In the genomic region with DNA sequence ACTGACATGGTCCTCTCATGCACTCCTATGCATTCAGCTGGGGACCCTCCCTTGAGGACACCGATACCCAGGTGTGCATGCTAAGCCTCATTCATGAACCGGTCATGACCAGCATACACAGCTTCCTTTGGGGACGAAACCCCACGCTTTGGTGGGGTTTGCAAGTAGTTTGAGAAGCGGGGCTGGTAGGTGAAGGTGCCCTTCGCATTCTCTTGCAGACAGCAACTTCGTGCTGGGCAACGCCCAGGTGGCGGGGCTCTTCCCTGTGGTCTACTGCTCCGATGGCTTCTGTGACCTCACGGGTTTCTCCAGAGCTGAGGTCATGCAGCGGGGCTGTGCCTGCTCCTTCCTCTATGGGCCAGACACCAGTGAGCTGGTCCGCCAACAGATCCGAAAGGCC, we compare ENCODE assay signal across 14 mouse cellular contexts. TPM values are rescaled to one million over a fixed set of nuclear protein-coding genes. Genes with fewer than 3 reads are reported as not detected.
DNase-seq lines count a peak whose midpoint lies in the region; ATAC-seq and TF ChIP-seq lines count a peak whose summit lies in the region.
"Had no signal": no experiment of that assay in that cellular context is flagged by ENCODE, and none has a peak within 500 bp of the region (broad histone marks: within the 10 kb centered on the region; RNA-seq: fewer than 3 reads in every experiment).

No protein-coding gene starts in this region.

- intact Hi-C loops in heart, postnatal 25 days (cut with DNase I): no loop called here

- H3K27me3 ChIP-seq in heart, embryonic 14.5 days (ENCODE audit: control insufficient read depth, insufficient read depth, low read length): peaks cover 95% of the 10 kb centered on the region
- H3K27me3 ChIP-seq in midbrain, embryonic 12.5 days: peaks cover 100% of the 10 kb centered on the region
- H3K27me3 ChIP-seq in midbrain, embryonic 11.5 days (ENCODE audit: control insufficient read depth, insufficient read depth, low read length): peaks cover 80% of the 10 kb centered on the region
- peaks cover 57% of the 10 kb centered on the region for H3K27me3 ChIP-seq in forebrain, postnatal 0 days (ENCODE audit: insufficient read depth, low read length)

- TF ChIP-seq POLR2A in olfactory bulb, adult 2 months (IDR thresholded peaks at IDR 0.05; ENCODE audit: insufficient read depth, low read depth, low read length): no peak

- no peaks in the 10 kb centered on the region for H3K9me3 ChIP-seq in heart, embryonic 14.5 days (ENCODE audit: control insufficient read depth, low read length)
- no peaks in the 10 kb centered on the region for H3K9me3 ChIP-seq in midbrain, embryonic 12.5 days
- no peaks in the 10 kb centered on the region for H3K9me3 ChIP-seq in midbrain, embryonic 11.5 days (ENCODE audit: control insufficient read depth, low read length)
- no peaks in the 10 kb centered on the region for H3K9me3 ChIP-seq in forebrain, postnatal 0 days (ENCODE audit: low read length)

- H3K4me2 ChIP-seq in heart, embryonic 14.5 days (ENCODE audit: low read length): peak overlapping the region; percentile 91; the same call in 1 of the 2 replicates
- no peak overlapping the region for H3K4me2 ChIP-seq in midbrain, embryonic 12.5 days (replicated peaks)
- H3K4me2 ChIP-seq in midbrain, embryonic 11.5 days: no peak overlapping the region
- peak overlapping the region; percentile 68 for H3K4me2 ChIP-seq in forebrain, postnatal 0 days (ENCODE audit: low read depth)

- H3K27ac ChIP-seq in heart, embryonic 14.5 days (replicated peaks in 1 of 2; ENCODE audit: control insufficient read depth in 1 of 2, insufficient read depth in 1 of 2, low read depth in 2 of 2, low read length in 2 of 2): no peak overlapping the region
- H3K27ac ChIP-seq in midbrain, embryonic 12.5 days (replicated peaks): no peak overlapping the region
- H3K27ac ChIP-seq in midbrain, embryonic 11.5 days (ENCODE audit: low read depth, low read length): no peak overlapping the region
- 0 out of 2 replicates have a peak overlapping the region, but pooled peaks have one; percentile 35 for H3K27ac ChIP-seq in forebrain, postnatal 0 days (ENCODE audit: low read depth, low read length)
- peak overlapping the region; percentile 58 for H3K27ac ChIP-seq in olfactory bulb, adult 2 months (ENCODE audit: insufficient read depth, low read depth, low read length)

- no peak for ATAC-seq in heart, embryonic 14.5 days (ENCODE audit: insufficient number of reproducible peaks, insufficient read depth, low FRiP score, low read depth)
- ATAC-seq in midbrain, embryonic 12.5 days (ENCODE audit: low FRiP score, low read depth): no peak
- no peak for ATAC-seq in midbrain, embryonic 11.5 days (ENCODE audit: low FRiP score)
- no peak for ATAC-seq in forebrain, postnatal 0 days

- H3K9ac ChIP-seq in heart, embryonic 14.5 days (ENCODE audit: low read length): no peak overlapping the region
- no peak overlapping the region for H3K9ac ChIP-seq in midbrain, embryonic 12.5 days (replicated peaks)
- H3K9ac ChIP-seq in midbrain, embryonic 11.5 days (ENCODE audit: low read length): no peak overlapping the region
- 0 out of 2 replicates have a peak overlapping the region, but pooled peaks have one; percentile 50 for H3K9ac ChIP-seq in forebrain, postnatal 0 days

- WGBS in heart, embryonic 14.5 days: 32% methylated on average over 14 of the region's 14 CpGs
- WGBS in midbrain, embryonic 12.5 days: 15% methylated on average over 14 of the region's 14 CpGs
- WGBS in midbrain, embryonic 11.5 days: 18% methylated on average over 14 of the region's 14 CpGs
- 20% methylated on average over 14 of the region's 14 CpGs for WGBS in forebrain, postnatal 0 days
- 39% methylated on average over 14 of the region's 14 CpGs for WGBS in olfactory bulb, adult 2 months

- no peak for DNase-seq in heart, postnatal 25 days (ENCODE audit: low spot score)
- no peak for DNase-seq in midbrain, embryonic 11.5 days (ENCODE audit: low spot score, missing footprints)
- DNase-seq in forebrain, postnatal 0 days: no peak
- no peak for DNase-seq in gastrocnemius, adult 18-20 months (ENCODE audit: low spot score)
- DNase-seq in left cerebral cortex, adult 9 months (ENCODE audit: low spot score in 2 of 2): no peak
- DNase-seq: cerebellum, adult 8-10 months; kidney, postnatal 36 days; lung, adult 2 months; spleen, adult 18-20 months; thymus, adult 18-20 months had no signal

- no peaks in the 10 kb centered on the region for H3K36me3 ChIP-seq in heart, embryonic 14.5 days (ENCODE audit: control insufficient read depth, insufficient read depth, low read length)
- H3K36me3 ChIP-seq in midbrain, embryonic 12.5 days: no peaks in the 10 kb centered on the region
- no peaks in the 10 kb centered on the region for H3K36me3 ChIP-seq in midbrain, embryonic 11.5 days (ENCODE audit: control insufficient read depth, insufficient read depth, low read length)
- H3K36me3 ChIP-seq in forebrain, postnatal 0 days (ENCODE audit: insufficient read depth): no peaks in the 10 kb centered on the region

- peaks cover 18 to 29% of the 10 kb centered on the region in 2 experiments; a peak in 3 of 4 replicates for H3K4me1 ChIP-seq in heart, embryonic 14.5 days (ENCODE audit: control insufficient read depth in 2 of 2, insufficient read depth in 2 of 2, low read length in 2 of 2)
- peaks cover 24% of the 10 kb centered on the region for H3K4me1 ChIP-seq in midbrain, embryonic 12.5 days
- H3K4me1 ChIP-seq in midbrain, embryonic 11.5 days (ENCODE audit: control insufficient read depth, insufficient read depth, low read length): peaks cover 22% of the 10 kb centered on the region
- H3K4me1 ChIP-seq in forebrain, postnatal 0 days (ENCODE audit: insufficient read depth): no peaks in the 10 kb centered on the region; the same call in 1 of the 2 replicates
- peaks cover 59% of the 10 kb centered on the region for H3K4me1 ChIP-seq in olfactory bulb, adult 2 months (ENCODE audit: control insufficient read depth, insufficient read depth, low read length)

- H3K4me3 ChIP-seq in heart, embryonic 14.5 days (ENCODE audit: control insufficient read depth in 1 of 2, insufficient read depth in 1 of 2, low read depth in 1 of 2, low read length in 2 of 2): no peak overlapping the region
- H3K4me3 ChIP-seq in midbrain, embryonic 12.5 days: 0 out of 2 replicates have a peak overlapping the region, but pooled peaks have one; percentile 42
- H3K4me3 ChIP-seq in midbrain, embryonic 11.5 days (ENCODE audit: low read depth, low read length): no peak overlapping the region
- peak overlapping the region; percentile 47 for H3K4me3 ChIP-seq in forebrain, postnatal 0 days (ENCODE audit: low read depth, low read length)
- H3K4me3 ChIP-seq in olfactory bulb, adult 2 months (ENCODE audit: insufficient read depth, low read depth, low read length): peak overlapping the region; percentile 72

- TF ChIP-seq CTCF in forebrain, postnatal 0 days (IDR thresholded peaks at IDR 0.05; ENCODE audit: low read depth): no peak
- no peak for TF ChIP-seq CTCF in olfactory bulb, adult 2 months (IDR thresholded peaks at IDR 0.05; ENCODE audit: insufficient read depth, low read depth, low read length)

RNA-seq across cellular contexts. Expression of gene Kcnh3, which starts 1.4 kb away (rescaled TPM):
- polyA plus RNA-seq in heart, embryonic 14.5 days (2014; fragmentation: Nextera tagmentation; extraction: Ambion mirVana): 0.12 TPM in 1 of 2 replicates, not detected in the other
- total RNA-seq in heart, postnatal 25 days (2021): under 1 TPM; 0.06 to 0.18 TPM
- polyA plus RNA-seq in midbrain, embryonic 12.5 days (2016; fragmentation: Nextera tagmentation; extraction: Ambion mirVana): 0.16 and 0.23 TPM in 2 replicates
- 0.04 and 0.07 TPM in 2 replicates for polyA plus RNA-seq in midbrain, embryonic 11.5 days (2014; fragmentation: Nextera tagmentation; extraction: Ambion mirVana)
- total RNA-seq in forebrain, postnatal 0 days (2014; rRNA removed): 22.9 and 435 TPM in 2 replicates
- polyA plus RNA-seq in forebrain, postnatal 0 days (2015; fragmentation: Nextera tagmentation; extraction: Ambion mirVana): 7.7 and 8.2 TPM in 2 replicates
- polyA plus RNA-seq in olfactory bulb, adult 2 months (2012; ENCODE audit: insufficient read depth, insufficient read length, low replicate concordance, missing spikeins): not detected in 2 replicates
- not detected for total RNA-seq in gastrocnemius, adult 18-20 months (2021)
- total RNA-seq: gastrocnemius, adult 8-10 months had no signal

RNA-seq across cellular contexts. Expression of gene Mcrs1, which starts 25.7 kb away (rescaled TPM):
- 167 and 173 TPM in 2 replicates for polyA plus RNA-seq in heart, embryonic 14.5 days (2014; fragmentation: Nextera tagmentation; extraction: Ambion mirVana)
- 10 to 100 TPM; 47.4 to 50.9 TPM for total RNA-seq in heart, postnatal 25 days (2021)
- 196 and 202 TPM in 2 replicates for polyA plus RNA-seq in midbrain, embryonic 12.5 days (2016; fragmentation: Nextera tagmentation; extraction: Ambion mirVana)
- 189 and 193 TPM in 2 replicates for polyA plus RNA-seq in midbrain, embryonic 11.5 days (2014; fragmentation: Nextera tagmentation; extraction: Ambion mirVana)
- 231 and 250 TPM in 2 replicates for total RNA-seq in forebrain, postnatal 0 days (2014; rRNA removed)
- polyA plus RNA-seq in forebrain, postnatal 0 days (2015; fragmentation: Nextera tagmentation; extraction: Ambion mirVana): 242 and 258 TPM in 2 replicates
- polyA plus RNA-seq in olfactory bulb, adult 2 months (2012; ENCODE audit: insufficient read depth, insufficient read length, low replicate concordance, missing spikeins): not detected in 2 replicates
- total RNA-seq in gastrocnemius, adult 18-20 months (2021): 10 to 100 TPM; 22.1 to 25.2 TPM

Comparison
In these comparisons a context has a peak if more than half of its experiments do, and no peak if none do; other contexts are left out.
1. H3K4me3 ChIP-seq: peak in midbrain, embryonic 12.5 days (single experiment), forebrain, postnatal 0 days (single experiment) and olfactory bulb, adult 2 months (single experiment); none in heart, embryonic 14.5 days (0 of 2) and midbrain, embryonic 11.5 days (single experiment).
2. H3K27ac ChIP-seq: peak in forebrain, postnatal 0 days (single experiment) and olfactory bulb, adult 2 months (single experiment); none in heart, embryonic 14.5 days (0 of 2), midbrain, embryonic 12.5 days (single experiment) and midbrain, embryonic 11.5 days (single experiment).
3. H3K4me2 ChIP-seq: peak in heart, embryonic 14.5 days (single experiment) and forebrain, postnatal 0 days (single experiment); none in midbrain, embryonic 12.5 days (single experiment) and midbrain, embryonic 11.5 days (single experiment).